Mouse (Mus musculus) heart, embryonic 14.5 days (tissue): Measurements from ENCODE around the gene Ceacam9. TPM values are rescaled to one million over a fixed set of nuclear protein-coding genes. Genes with fewer than 3 reads are reported as not detected.
A peak's percentile ranks its signal among the peaks of the same experiment; 100 is the strongest.

ENCODE experiments used
- ATAC-seq: fragments of 200-750 bp; cut with Nextera tagmentation; 2 replicates; pipeline ENCODE4 v1.8.0; 2017; ENCODE audit warnings: low read depth, moderate TSS enrichment; ENCODE audit not compliant: insufficient number of reproducible peaks, insufficient read depth, low FRiP score
- H3K27ac ChIP-seq, 2 experiments: fragments of 200-500 bp in 1 of 2; fragments of 300-500 bp in 1 of 2; sonication (generic) in 1 of 2; replicated peaks in 1 of 2; 2 replicates each; pipeline ENCODE4 v1.5.1; 2012 to 2014; ENCODE audit warnings: low read depth in 2 of 2, low read length in 2 of 2, control low read depth in 1 of 2, mild to moderate bottlenecking in 1 of 2, mixed read lengths in 1 of 2; ENCODE audit not compliant: control insufficient read depth in 1 of 2, insufficient read depth in 1 of 2
- H3K27me3 ChIP-seq: fragments of 300-500 bp; sonication (generic); 2 replicates; pipeline ENCODE4 v1.6.1; 2014; ENCODE audit warnings: mild to moderate bottlenecking, low read length, control low read depth; ENCODE audit not compliant: control insufficient read depth, insufficient read depth
- H3K36me3 ChIP-seq: fragments of 300-500 bp; sonication (generic); 2 replicates; pipeline ENCODE4 v1.6.1; 2014; ENCODE audit warnings: mild to moderate bottlenecking, control low read depth, low read length, mixed read lengths; ENCODE audit not compliant: control insufficient read depth, insufficient read depth
- H3K4me1 ChIP-seq, 2 experiments: fragments of 200-500 bp in 1 of 2; fragments of 300-500 bp in 1 of 2; sonication (generic) in 1 of 2; 2 replicates each; pipeline ENCODE4 v1.6.1; 2012 to 2014; ENCODE audit warnings: low read length in 2 of 2, control low read depth in 1 of 2, mixed read lengths in 1 of 2; ENCODE audit not compliant: control insufficient read depth in 2 of 2, insufficient read depth in 2 of 2
- H3K4me2 ChIP-seq: fragments of 300-500 bp; sonication (generic); 2 replicates; pipeline ENCODE4 v1.6.1; 2014; ENCODE audit warnings: mild to moderate bottlenecking, low read length
- H3K4me3 ChIP-seq, 2 experiments: fragments of 200-500 bp in 1 of 2; fragments of 300-500 bp in 1 of 2; sonication (generic) in 1 of 2; 2 replicates each; pipeline ENCODE4 v1.5.1; 2012 to 2014; ENCODE audit warnings: low read length in 2 of 2, mild to moderate bottlenecking in 2 of 2, control low read depth in 1 of 2, low read depth in 1 of 2, moderate library complexity in 1 of 2; ENCODE audit not compliant: control insufficient read depth in 1 of 2, insufficient read depth in 1 of 2
- H3K9ac ChIP-seq: fragments of 300-500 bp; sonication (generic); 2 replicates; pipeline ENCODE4 v1.6.1; 2014; ENCODE audit warnings: mild to moderate bottlenecking, low read length
- H3K9me3 ChIP-seq: fragments of 300-500 bp; sonication (generic); 2 replicates; pipeline ENCODE4 v1.6.1; 2016; ENCODE audit warnings: low read length, control low read depth; ENCODE audit not compliant: control insufficient read depth
- WGBS: fragments of 180-500 bp; shearing (Covaris S2); extraction: QIAGEN DNeasy Blood & Tissue Kit; methylation state at CpG from one replicate; pipeline ENCODE4 v1.1.7; 2014; 5-methylcytosine and 5-hydroxymethylcytosine counted together
- polyA plus RNA-seq: library from polyadenylated mRNA; unstranded; fragments of >200 nt; fragmentation: Nextera tagmentation; extraction: Ambion mirVana; gene quantifications from 2 replicates; pipeline ENCODE4 v1.2.1, GENCODE M21; 2014

Ceacam9 gene
- polyA plus RNA-seq, 1 experiment from 2014 or later = not detected

- ATAC-seq = no peak
- no peak overlapping the region for H3K27ac ChIP-seq
- H3K9me3 ChIP-seq = no peaks in the 10 kb centered on the region
- H3K4me2 ChIP-seq = no peak overlapping the region
- WGBS = 87% methylated on average over 4 of the region's 4 CpGs
- no peaks in the 10 kb centered on the region for H3K27me3 ChIP-seq
- no peak overlapping the region for H3K4me3 ChIP-seq
- no peak overlapping the region for H3K9ac ChIP-seq
- H3K36me3 ChIP-seq = peaks cover 82% of the 10 kb centered on the region
- H3K4me1 ChIP-seq = peaks cover 0 to 5% of the 10 kb centered on the region in 2 experiments; a peak in 3 of 4 replicates
These were observed 23.6 kb downstream of the Ceacam9 start for GRCm38 (mm10) chr7:16745373-16745772.

GRCm38 (mm10) chr7:16746093-16746492 is 24.4 kb downstream of the Ceacam9 start:
- WGBS = 63% methylated on average over 3 of the region's 3 CpGs
- Histone ChIP-seq H3K36me3 (peaks cover 78% of the 10 kb centered on the region), H3K4me3 (no peak overlapping the region), H3K27me3 (no peaks in the 10 kb centered on the region), H3K4me2 (no peak overlapping the region), H3K9me3 (no peaks in the 10 kb centered on the region), H3K9ac (no peak overlapping the region), H3K27ac (no peak overlapping the region), H3K4me1 (peaks cover 0 to 5% of the 10 kb centered on the region in 2 experiments; a peak in 3 of 4 replicates)
- no peak for ATAC-seq

GRCm38 (mm10) chr7:16747656-16748055 is 25.9 kb downstream of the Ceacam9 start:
- Histone ChIP-seq H3K27ac (no peak overlapping the region), H3K9ac (no peak overlapping the region), H3K4me2 (no peak overlapping the region), H3K4me1 (peaks cover 0 to 5% of the 10 kb centered on the region in 2 experiments; a peak in 3 of 4 replicates), H3K36me3 (peaks cover 67% of the 10 kb centered on the region), H3K27me3 (no peaks in the 10 kb centered on the region), H3K4me3 (no peak overlapping the region), H3K9me3 (no peaks in the 10 kb centered on the region)
- 86% methylated on average over 6 of the region's 6 CpGs for WGBS
- ATAC-seq = no peak

- ATAC-seq = no peak
- 81% methylated on average over 12 of the region's 12 CpGs for WGBS
- Histone ChIP-seq H3K36me3 (peaks cover 29% of the 10 kb centered on the region), H3K27me3 (no peaks in the 10 kb centered on the region), H3K27ac (no peak overlapping the region), H3K4me1 (peaks cover 4 to 10% of the 10 kb centered on the region in 2 experiments; a peak in 3 of 4 replicates), H3K9me3 (no peaks in the 10 kb centered on the region), H3K4me2 (no peak overlapping the region), H3K4me3 (no peak overlapping the region), H3K9ac (no peak overlapping the region)
These were observed 30.3 kb downstream of the Ceacam9 start for GRCm38 (mm10) chr7:16752016-16752415.

- Histone ChIP-seq H3K27ac (peak overlapping the region; percentile 24 to 61; a peak in 3 of 4 replicates), H3K27me3 (no peaks in the 10 kb centered on the region), H3K4me1 (peaks cover 4 to 10% of the 10 kb centered on the region in 2 experiments; a peak in 3 of 4 replicates), H3K36me3 (no peaks in the 10 kb centered on the region), H3K4me3 (no peak overlapping the region), H3K4me2 (peak overlapping the region; percentile 11; the same call in 1 of the 2 replicates), H3K9me3 (no peaks in the 10 kb centered on the region), H3K9ac (no peak overlapping the region)
- WGBS = 29% methylated on average over 17 of the region's 17 CpGs
- peak; percentile 51 for ATAC-seq
These were observed 33.8 kb downstream of the Ceacam9 start for GRCm38 (mm10) chr7:16755362-16756017.

- 67% methylated on average over 10 of the region's 11 CpGs for WGBS
- Histone ChIP-seq H3K4me2 (no peak overlapping the region), H3K9ac (no peak overlapping the region)
These were observed 37.3 kb downstream of the Ceacam9 start for GRCm38 (mm10) chr7:16758872-16759574.

GRCm38 (mm10) chr7:16760292-16760691 is 38.6 kb downstream of the Ceacam9 start:
- Histone ChIP-seq H3K4me2 (no peak overlapping the region), H3K9ac (no peak overlapping the region), H3K9me3 (no peaks in the 10 kb centered on the region), H3K4me1 (peaks cover 3 to 7% of the 10 kb centered on the region in 2 experiments; a peak in 2 of 4 replicates), H3K36me3 (no peaks in the 10 kb centered on the region), H3K27ac (no peak overlapping the region), H3K27me3 (no peaks in the 10 kb centered on the region), H3K4me3 (no peak overlapping the region)
- no peak for ATAC-seq
- WGBS = 26% methylated on average over 8 of the region's 8 CpGs

More at GRCm38 (mm10) chr7:16758872-16759574, 37.3 kb downstream of the Ceacam9 start:
- H3K27me3 ChIP-seq = no peaks in the 10 kb centered on the region
- no peaks in the 10 kb centered on the region for H3K9me3 ChIP-seq
- peaks cover 7 to 9% of the 10 kb centered on the region in 2 experiments; a peak in 2 of 4 replicates for H3K4me1 ChIP-seq
- H3K4me3 ChIP-seq = no peak overlapping the region
- no peak overlapping the region for H3K27ac ChIP-seq
- ATAC-seq = no peak
- no peaks in the 10 kb centered on the region for H3K36me3 ChIP-seq
